Mouse (Mus musculus) cortical plate, adult 2 months (tissue): Measurements from ENCODE around the gene Ccdc88b.

ENCODE experiments used
- CTCF ChIP-seq: fragments of 200-500 bp; IDR thresholded peaks from 2 replicates; pipeline ENCODE4 v1.5.1; 2011; ENCODE audit warnings: mild to moderate bottlenecking, control low read depth, low read length; ENCODE audit not compliant: insufficient read depth; ENCODE audit errors: extremely low read depth
- POLR2A ChIP-seq: fragments of 200-500 bp; IDR thresholded peaks from 2 replicates; pipeline ENCODE4 v1.6.1; 2011; ENCODE audit warnings: mild to moderate bottlenecking, low read length, control low read depth; ENCODE audit not compliant: insufficient read depth; ENCODE audit errors: extremely low read depth

DNA sequence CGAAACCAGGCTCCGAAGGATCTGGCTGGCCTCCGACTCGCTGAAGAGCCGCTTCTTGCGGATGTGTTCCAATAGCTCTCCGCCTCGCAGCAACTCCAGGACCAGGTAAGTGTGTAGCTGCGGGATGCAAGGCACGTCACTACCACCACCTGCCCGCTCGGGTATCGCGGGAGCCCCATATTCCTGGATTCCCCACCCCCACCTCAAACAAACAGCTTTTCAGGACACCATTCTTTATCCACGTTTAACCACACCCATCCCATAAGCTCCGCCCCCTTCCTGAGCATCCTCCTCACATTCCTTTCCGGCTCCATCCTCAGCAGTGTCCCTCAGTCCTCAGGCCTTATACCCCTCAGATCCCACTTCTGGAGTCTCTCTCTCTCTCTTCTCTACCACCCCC, 26.7 kb downstream of the Ccdc88b start:
- TF ChIP-seq POLR2A, result no peak
- no peak for TF ChIP-seq CTCF
